Mouse (Mus musculus) thymus, postnatal 4 days (tissue): ENCODE results near the gene Rbp4.
A peak's percentile ranks its signal among the peaks of the same experiment; 100 is the strongest.

Source experiments
- DNase-seq: peaks from one replicate; pipeline ENCODE4 v3.0.0; 2021

Rbp4 gene

DNA sequence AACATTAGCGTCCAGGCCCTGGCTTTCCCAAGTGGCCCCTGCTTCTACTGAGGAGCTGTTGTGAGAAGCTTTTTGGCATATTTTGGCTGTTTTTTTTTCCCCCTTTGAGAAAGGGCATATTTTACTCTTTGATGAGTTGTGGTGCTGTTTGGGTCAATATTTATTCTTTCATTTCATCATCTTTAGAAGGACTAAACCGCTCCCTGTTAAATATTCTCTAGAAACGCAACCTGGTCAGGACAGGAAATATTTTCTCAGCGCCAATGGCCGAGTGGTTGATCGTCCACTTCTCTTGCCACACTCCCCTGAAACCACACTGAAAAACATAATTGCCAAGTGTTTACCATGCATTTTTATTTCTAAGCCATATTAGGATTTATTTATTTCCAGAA, at the start of gene Rbp4:
Gene Rbp4 (minus strand): TSS at position 63 of the 392 bp plus-strand sequence.
- no peak for DNase-seq

DNA sequence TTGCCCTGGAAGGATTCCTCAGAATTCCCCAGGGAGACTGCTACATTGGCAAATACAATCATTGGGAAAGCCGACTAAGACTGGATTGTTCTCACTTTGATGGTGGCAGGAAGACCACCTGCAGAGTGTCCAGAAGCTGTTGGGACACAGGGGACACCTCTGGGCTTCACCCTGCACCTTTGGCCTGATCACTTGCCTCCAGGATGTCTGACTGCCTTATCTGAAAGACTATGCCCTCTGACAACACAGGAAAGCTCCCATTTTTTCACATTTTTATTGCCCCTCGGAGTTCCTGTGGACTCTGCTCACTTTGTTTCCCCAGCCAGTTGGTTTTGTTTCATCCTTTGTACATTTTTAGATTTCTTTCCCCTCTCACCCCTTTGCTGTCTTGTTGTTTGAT, 39.6 kb upstream of the Rbp4 start:
- no peak for DNase-seq

DNA sequence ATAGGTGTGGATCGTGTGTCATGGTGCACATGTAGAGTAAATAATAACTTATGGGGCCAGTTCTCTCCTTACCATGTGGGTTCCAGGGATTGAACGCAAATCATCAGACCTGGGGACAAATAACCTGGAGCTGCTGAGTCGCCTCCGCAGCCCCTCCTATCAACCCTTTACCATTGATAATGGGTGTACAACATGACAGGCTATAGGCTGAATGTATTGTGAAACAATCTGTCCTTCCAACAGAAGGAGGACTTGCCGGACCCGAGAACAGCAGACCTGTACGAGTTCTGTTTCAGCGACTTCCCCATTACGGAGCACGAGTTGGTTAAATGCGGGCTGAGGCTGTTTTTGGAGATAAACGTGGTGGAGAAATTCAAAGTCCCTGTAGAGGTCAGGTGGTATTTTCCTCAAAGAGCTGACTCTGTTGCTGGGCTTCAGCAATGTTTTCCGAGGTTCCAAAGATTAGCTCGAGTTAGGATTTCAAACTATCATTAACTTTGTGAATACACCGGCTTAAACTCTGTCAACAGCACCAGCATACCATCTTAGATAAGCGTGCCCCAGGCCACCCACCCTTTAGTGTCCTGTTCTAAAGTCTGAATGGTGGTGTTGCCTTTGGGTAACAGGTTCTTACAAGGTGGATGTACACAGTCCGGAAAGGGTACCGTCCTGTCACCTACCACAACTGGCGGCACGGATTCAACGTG, 36.7 kb upstream of the Rbp4 start:
- DNase-seq, result no peak

DNA sequence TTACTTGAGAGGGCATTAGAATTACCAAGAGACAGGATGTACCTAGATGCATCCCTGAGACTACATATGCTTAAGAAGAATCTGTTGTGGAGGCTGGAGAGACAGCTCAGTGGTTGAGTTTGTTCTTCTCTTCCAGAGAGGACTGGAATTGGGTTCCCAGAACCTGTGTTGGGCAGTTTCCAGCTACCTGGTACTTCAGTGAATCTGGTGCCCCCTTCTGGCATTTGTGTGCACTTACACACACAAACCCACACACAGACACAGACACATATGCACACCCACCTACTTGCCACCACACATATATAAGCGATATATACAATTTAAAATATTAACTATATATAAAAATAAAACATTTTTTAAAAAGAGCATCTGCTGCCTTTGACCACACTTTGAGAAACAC, 31.2 kb upstream of the Rbp4 start:
- no peak for DNase-seq

DNA sequence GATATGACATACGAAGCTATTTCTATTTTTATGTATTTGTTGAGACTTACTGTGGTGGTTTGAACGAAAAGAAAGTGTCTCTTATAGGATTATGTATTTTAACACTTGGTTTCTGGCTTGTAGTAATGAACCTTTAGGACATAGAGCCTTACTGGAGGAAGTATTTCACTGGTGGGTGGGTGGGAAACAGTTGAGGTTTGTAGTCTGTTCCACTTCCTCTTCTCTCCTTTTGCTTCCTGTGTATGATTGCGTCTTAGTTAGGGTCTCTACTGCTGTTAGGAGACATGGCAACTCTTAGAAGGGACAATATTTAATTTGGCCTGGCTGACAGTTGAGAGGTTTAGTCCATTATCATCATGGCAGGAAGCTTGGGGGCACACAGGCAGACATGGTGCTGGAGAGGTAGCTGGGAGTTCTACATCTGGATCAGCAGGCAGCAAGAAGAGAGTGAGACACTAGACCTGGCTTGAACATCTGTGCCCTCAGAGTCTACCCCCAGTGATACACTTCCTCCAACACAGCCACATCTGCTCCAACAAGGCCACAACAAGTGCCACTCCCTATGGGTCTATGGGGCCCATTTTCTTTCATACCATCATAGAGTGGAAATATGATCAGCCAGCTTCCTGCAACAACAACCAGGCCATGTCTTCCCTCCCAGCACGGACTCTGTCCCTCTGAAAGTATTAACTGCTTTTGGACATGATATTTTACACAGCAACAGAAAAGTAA, 18.6 kb upstream of the Rbp4 start:
- no peak for DNase-seq

DNA sequence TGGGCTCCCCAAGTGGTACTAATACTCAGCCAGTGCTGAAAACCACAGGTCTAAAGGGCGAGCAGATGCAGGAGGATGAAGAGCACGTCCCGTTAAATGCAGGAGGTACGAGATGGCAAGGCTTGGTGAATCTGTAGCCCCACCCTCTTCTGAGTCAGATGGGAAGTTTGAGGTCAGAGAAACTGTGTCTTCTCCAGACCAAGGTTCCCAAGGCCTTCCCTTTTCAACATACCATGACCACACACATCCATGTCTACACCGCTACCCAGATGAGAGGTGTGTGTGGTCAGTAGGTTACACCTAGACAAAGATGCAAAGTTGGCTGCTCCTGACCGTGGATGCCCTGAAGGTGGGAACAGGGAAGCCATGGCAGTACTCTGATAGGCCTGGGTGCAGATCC, 9.7 kb upstream of the Rbp4 start:
- no peak for DNase-seq

DNA sequence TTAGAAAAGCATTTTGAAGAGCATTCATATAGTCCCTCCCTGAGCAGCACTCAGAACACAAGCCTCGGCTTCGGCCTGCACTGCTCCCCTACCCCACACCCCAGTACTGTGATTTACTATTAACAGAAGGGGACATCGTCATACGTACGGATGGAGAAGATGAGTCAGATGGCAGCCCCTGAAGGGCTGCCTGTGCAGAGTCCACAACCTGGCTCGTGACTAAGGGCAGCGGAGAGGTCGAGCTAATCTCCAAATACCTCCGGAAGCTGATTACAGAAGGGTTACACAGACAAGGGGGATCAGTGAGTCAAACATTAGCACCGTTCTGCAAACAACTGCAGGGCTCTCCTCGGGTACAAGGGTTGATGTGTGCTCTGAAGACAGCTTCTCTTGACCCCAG, 8.9 kb upstream of the Rbp4 start:
- no peak for DNase-seq

DNA sequence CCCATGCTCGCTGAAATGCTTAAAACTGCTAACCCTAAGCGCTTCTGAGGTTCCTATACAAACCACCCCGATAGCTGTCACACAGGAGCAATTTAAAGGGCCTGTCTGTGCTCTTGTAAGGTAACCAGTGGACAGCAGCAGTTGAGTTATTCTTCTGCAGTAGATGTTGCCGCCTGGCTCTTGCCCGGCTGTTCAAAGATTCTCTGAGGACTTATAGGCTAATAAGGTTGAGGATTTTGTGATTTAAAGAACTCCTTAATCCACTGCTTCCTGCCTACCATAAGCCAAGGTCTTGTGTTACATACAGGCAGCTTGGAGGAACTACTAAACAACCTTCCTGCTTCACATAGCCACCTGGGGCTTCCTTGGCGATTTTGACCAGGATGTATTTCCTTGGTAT, 7.4 kb upstream of the Rbp4 start, which contains the start of gene Pde6c:
Gene Pde6c (plus strand): TSS at position 301 of the 400 bp plus-strand sequence.
- no peak for DNase-seq

DNA sequence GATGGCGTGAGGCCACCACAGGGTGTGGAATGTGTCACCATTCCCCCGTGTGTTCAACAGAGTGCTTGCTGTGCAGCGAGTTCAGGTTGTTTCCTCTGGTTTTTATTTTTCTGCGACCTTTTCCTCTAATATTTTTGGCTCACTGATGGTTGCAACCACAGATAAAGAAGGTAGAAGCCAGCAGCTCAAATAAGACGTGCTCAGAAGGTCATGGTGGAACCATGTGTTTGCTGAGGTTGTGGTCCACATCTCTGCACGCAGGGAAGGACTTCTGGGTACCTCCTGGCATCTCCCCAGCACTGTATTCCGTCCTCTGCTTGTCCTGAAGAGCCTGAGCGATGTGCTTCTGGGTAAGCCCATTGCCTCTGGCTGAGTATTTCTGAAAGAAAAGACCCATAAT, 1.6 kb upstream of the Rbp4 start:
- no peak for DNase-seq

DNA sequence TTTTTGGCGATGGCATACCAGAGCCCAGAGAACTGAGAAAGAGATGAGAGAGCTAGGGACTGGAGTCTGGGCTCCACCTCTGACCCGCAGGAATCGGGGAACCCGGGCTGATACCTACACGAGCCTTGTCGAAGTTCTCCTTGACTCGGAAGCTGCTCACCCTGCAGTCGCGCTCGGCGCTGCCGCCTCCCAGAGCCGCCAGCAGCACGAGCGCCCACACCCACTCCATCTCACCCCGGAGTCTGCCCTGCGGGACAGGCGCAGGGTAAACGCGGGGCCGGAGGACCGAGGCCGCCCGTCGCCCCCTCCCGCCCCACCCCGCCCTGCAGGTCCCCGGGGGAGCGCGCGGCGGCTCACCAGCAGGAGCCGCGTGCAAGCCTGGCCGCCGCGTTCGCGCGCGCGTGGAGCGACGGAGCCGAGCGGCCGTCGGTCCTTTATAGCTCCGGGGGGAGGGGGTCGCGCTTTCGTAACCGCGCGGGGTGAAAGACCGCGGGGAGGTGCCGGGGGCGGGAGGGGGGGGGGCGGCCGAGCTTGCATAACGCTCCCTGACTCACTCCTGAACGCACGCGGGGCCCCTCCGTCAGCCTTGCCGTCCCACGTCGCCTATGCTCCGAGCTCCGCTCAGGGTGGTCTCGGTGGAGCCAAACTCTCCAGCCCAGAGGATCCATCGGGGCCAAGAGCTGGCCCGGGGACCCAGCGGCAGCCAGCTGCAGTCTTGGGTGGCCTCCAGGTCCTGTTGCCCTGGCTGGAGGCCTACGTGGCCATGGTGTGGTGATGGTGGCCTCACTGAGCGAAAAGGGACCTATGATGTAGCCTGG, 471 bp downstream of the Rbp4 start:
- DNase-seq, result peak; percentile 24

DNA sequence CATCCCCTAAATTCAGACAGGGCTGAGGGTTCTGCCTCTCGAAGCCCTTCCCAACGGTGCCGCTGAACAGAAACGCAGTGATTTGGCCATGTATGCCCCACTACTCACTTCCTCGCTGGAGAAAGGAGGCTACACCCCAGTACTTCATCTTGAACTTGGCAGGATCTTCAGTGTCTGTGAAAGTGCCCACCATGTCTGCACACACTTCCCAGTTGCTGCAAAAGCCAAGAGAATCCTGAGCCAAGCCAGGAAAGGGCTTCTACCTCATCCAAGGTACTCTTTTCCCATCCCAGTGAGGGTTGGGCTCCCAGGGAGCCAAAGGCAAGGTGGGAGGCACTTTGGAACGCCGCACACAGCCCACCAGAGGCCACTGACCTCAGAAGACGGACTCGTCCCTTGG, 1.2 kb downstream of the Rbp4 start:
- no peak for DNase-seq

DNA sequence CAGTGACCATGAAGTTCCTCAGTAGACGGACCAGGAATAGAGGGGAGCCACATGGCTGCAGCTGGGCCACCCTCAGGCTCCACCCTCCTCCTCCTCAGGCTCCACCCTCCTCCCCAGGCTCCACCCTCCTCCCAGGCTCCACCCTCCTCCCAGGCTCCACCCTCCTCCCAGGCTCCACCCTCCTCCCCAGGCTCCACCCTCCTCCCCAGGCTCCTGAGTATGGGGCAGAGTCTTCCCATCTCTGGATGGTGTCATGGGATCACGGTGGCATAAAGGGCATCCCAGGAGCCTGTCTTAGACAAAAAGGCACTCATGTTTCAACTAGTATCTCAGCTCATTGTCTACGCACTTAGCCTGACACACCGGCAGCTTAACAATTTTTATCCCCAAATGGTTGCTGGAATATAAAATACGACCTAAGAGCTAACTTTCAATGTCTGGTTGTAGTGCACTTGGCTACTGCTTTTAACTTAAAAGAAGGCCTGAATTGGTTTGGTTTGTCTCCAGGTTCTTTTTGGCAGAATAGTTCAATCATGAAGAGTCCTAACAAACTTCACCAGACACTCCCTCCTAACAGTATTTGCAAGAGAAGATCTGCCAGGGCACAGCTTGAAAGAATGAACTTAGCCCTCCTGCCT, 4.8 kb downstream of the Rbp4 start:
- no peak for DNase-seq

DNA sequence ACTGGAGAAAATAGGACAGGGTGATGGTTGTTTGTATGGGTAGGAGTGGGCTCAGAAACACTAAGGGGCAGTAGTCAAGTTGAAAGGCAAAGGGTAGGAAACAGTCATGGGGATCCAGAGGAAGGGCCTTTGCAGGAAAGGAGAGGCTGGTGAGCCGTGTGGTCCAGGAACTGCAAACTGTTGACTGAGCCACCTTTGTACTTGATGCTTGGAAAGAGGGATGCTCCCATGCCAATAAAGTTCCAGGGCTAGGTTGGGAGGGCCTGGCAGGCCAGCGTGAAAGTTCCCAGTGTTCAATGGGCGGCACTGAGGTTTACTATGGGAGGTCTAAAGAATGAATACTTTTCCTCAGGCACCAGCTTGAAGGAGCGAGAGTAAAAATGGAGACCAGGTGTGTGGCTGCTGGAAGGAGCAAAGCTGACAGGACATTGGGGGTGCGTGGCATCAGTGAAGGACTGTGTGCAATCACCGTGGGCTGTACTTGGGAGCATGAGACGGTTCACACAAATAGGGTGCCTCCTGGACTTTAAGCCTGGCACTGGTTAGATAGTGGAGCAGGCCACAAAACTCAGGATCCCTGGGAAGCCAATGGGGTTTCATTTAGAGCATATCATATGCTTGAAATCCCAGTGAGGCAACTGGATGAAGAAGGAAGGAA, 10.1 kb downstream of the Rbp4 start:
- no peak for DNase-seq

DNA sequence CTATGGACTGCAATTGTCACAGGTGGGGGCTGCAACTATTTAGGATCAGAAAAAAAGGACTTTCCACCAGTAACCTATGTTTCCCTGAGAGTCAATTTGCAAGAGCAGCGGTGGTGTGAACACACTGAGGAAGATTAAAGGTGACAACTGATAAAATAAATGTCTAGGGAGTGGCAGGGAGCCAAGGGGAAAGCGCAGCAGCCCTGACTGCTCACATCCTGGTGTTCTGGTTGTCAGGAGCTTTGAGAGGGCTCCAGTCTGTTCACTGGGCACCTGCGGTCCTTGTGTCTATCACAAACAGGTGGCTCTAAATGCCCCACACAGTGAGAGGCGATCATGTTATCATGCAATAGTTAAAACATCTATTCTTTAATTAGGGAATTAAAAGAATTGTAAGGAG, 12.5 kb downstream of the Rbp4 start:
- no peak for DNase-seq

DNA sequence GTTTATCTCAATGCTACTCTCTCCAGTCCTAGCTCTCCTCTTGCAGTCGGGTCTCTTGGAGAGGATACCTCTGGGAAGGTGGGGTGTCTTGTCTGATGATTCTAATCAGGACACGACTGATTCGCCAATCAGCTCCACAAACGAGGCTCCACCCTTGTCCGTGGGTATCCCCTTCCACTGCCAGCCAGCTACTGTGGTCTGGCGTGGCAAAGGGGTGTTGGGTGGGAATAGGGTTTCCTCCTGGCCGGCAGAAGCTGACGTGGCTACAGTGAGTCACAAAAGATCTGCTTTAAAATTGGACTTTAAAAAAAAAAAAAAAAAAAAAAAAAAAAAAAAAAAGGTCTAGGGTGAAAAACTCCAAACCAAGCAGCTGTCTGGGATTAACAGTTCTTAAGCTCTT, 14.0 kb downstream of the Rbp4 start:
- DNase-seq, result no peak

DNA sequence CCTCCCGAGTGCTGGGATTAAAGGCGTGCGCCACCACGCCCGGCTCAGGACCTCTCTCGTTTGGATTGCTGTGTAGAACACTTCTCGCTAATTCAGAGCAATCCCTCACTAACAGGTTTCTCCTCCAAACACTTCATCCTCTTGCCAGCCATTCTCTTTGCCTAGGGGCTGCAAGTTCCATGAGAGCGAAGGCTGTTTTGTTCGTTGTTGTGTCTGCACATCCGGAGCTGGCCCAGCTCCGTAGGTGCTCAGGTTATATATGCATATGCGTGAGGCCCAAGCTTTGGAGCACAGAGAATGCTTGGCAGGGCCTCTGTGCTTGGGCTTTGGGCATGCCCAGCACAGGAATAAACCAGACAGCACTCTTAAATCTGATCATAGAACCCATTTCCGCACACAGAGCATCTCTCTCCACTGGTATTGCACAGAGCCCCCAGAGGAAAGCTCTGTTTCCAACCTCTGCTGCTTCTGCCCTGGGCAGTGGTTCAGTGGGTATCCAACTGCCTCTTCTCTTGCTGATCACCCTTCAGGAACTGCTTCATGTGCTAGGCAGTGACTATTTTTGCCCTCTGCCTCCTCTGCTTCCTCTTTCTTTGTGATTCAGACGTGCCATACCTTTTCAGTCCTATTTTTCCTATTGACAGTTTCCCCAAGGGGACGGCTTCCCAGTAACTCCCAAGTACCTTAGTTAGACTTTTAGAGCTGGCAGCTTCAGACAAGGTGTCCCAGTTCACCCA, 15.4 kb downstream of the Rbp4 start:
- DNase-seq, result no peak

DNA sequence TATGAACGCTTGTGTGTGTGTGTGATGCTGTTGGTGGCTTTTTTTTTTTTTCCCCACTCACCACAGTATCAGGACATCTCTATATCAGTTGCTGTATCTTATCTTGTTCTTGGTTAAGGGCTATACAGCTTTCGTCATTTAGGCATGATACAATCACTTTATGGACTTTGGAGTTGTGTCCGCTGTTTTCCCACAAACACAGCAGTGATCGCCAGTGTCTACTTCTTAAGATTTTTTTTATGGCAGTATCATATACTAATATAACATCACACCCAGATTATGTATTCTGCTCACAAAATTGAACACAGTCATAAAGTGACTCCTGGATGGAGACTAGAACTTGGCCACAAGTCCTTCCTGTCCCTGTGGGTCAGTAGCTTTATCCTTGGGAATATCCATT, 17.2 kb downstream of the Rbp4 start:
- no peak for DNase-seq

DNA sequence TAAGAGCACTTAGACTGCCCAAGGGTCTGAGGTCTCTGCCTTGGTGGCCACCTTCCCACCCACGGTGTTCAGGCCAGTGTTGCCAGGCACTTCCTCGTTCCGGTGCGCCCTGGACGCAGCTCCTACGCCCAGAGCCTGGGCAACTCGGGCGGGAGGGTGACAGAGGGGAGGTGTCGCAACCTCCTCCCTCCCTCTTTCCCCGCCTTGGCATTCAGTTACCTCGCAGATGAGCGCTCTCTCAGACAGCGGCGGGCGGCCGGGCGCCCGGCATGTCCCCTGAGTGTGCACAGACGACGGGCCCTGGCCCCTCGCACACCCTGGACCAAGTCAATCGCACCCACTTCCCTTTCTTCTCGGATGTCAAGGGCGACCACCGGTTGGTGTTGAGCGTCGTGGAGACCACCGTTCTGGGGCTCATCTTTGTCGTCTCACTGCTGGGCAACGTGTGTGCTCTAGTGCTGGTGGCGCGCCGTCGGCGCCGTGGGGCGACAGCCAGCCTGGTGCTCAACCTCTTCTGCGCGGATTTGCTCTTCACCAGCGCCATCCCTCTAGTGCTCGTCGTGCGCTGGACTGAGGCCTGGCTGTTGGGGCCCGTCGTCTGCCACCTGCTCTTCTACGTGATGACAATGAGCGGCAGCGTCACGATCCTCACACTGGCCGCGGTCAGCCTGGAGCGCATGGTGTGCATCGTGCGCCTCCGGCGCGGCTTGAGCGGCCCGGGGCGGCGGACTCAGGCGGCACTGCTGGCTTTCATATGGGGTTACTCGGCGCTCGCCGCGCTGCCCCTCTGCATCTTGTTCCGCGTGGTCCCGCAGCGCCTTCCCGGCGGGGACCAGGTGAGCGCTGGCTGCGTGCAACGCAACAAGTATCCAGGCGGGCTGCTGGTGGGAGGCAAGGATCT, 28.0 kb downstream of the Rbp4 start, which contains the start of gene Ffar4:
Gene Ffar4 (plus strand): TSS at position 214 of the 901 bp plus-strand sequence.
- DNase-seq, result peak; percentile 14

DNA sequence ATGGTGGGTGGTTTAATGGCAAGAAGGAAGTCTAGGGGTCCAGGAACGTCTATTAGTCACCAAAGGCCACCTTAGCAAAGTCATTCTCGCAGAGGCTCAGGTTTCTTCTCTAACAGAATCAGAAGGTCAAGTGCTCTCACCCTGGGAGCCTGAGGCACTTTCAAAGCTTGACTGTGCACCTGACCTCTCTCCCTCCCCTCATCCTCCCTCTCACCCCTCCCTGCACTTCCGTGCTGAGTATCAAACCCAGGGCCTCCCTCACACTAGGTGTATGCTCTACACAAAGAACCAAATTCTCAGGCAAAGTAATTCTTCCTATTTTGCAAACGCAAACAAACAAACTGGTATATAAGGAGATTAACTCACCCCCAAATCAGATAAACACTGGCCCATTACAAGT, 28.9 kb downstream of the Rbp4 start:
- no peak for DNase-seq

DNA sequence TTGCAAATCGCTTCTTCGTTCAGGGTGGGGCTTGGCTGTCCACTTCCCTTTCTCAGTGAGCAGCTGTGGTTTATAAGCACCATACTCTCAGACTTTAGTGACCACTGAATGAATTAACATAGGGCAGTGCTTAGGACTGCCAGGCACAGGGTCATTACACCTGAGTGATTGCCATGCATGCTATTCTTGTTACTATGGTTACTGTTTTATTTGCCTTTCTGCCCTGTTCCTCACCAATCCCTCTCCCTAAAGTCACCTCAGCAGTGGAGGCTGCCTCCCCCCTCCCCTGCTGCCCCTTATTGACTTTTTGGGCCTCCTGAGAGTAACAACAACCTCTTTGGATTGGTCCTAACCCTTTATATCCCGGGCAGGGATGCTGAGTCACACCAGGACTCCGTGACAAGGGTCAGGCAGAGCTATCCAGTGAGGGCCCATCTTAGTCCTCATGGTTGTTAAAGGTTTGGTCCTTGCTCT, 33.5 kb downstream of the Rbp4 start:
- DNase-seq, result no peak

DNA sequence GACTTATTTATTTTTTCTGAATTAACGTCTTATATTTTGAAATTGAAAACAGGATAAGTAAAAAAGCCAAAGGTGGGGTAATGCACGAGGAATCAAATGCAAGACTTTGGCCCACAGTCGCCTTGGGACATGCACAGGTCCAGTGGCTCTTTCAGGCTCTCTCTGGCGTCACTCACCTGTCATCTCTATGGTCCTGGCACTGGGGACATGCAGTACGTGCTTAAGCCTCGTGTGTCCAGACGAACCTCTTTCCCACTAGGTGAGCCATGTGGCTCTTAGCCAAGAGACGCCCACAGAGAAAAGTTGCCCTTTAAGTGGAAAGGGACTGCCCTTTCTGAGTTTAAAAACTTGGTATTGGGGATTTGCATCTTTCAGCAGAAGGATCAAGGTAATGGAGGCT, 35.7 kb downstream of the Rbp4 start:
- DNase-seq, result no peak
